Mouse (Mus musculus): Measurements from ENCODE around the gene Ago4. TPM values are rescaled to one million over a fixed set of nuclear protein-coding genes. Genes with fewer than 3 reads are reported as not detected.

The Ago4 gene
- 4.7 and 5.1 TPM in 2 replicates for polyA plus RNA-seq (2012; rRNA removed)

GRCm38 (mm10) chr4:126532827-126533728, at the start of gene Ago4:
Gene Ago4 (minus strand): TSS chr4:126533472.
- Histone ChIP-seq H3K36me3 (ENCODE audit: control insufficient read depth, insufficient read depth, low read length) (no peaks in the 10 kb centered on the region), H3K27ac (ENCODE audit: control insufficient read depth, insufficient read depth, low read depth, low read length) (peak within 1 kb of the TSS; percentile 85), H3K4me3 (ENCODE audit: control insufficient read depth, low read depth, low read length) (peak within 1 kb of the TSS; percentile 95), H3K4me1 (ENCODE audit: control insufficient read depth, insufficient read depth, low read length) (peaks cover 11% of the 10 kb centered on the region), H3K27me3 (ENCODE audit: control insufficient read depth, insufficient read depth, low read length) (no peaks in the 10 kb centered on the region)
- TF ChIP-seq POLR2A (IDR thresholded peaks at IDR 0.05; ENCODE audit: control insufficient read depth, low read depth, low read length) = no peak
- no peak for TF ChIP-seq CTCF (IDR thresholded peaks at IDR 0.05; ENCODE audit: control insufficient read depth, insufficient read depth, insufficient replicate concordance, low read depth, low read length)

- no peaks in the 10 kb centered on the region for H3K4me1 ChIP-seq (ENCODE audit: control insufficient read depth, insufficient read depth, low read length)
- no peaks in the 10 kb centered on the region for H3K27me3 ChIP-seq (ENCODE audit: control insufficient read depth, insufficient read depth, low read length)
- no peak overlapping the region for H3K4me3 ChIP-seq (ENCODE audit: control insufficient read depth, low read depth, low read length)
- H3K27ac ChIP-seq (ENCODE audit: control insufficient read depth, insufficient read depth, low read depth, low read length) = no peak overlapping the region
- H3K36me3 ChIP-seq (ENCODE audit: control insufficient read depth, insufficient read depth, low read length) = no peaks in the 10 kb centered on the region; the same call in 1 of the 2 replicates
- TF ChIP-seq POLR2A (IDR thresholded peaks at IDR 0.05; ENCODE audit: control insufficient read depth, low read depth, low read length) = no peak
- no peak for TF ChIP-seq CTCF (IDR thresholded peaks at IDR 0.05; ENCODE audit: control insufficient read depth, insufficient read depth, insufficient replicate concordance, low read depth, low read length)
Measured at GRCm38 (mm10) chr4:126579077-126579476, 45.8 kb upstream of the Ago4 start.

- Histone ChIP-seq H3K4me1 (ENCODE audit: control insufficient read depth, insufficient read depth, low read length) (no peaks in the 10 kb centered on the region), H3K36me3 (ENCODE audit: control insufficient read depth, insufficient read depth, low read length) (no peaks in the 10 kb centered on the region; the same call in 1 of the 2 replicates), H3K27ac (ENCODE audit: control insufficient read depth, insufficient read depth, low read depth, low read length) (no peak overlapping the region), H3K27me3 (ENCODE audit: control insufficient read depth, insufficient read depth, low read length) (no peaks in the 10 kb centered on the region), H3K4me3 (ENCODE audit: control insufficient read depth, low read depth, low read length) (no peak overlapping the region)
- TF ChIP-seq CTCF (IDR thresholded peaks at IDR 0.05; ENCODE audit: control insufficient read depth, insufficient read depth, insufficient replicate concordance, low read depth, low read length) = no peak
Measured at GRCm38 (mm10) chr4:126577920-126578319, 44.6 kb upstream of the Ago4 start.

- no peaks in the 10 kb centered on the region for H3K4me1 ChIP-seq (ENCODE audit: control insufficient read depth, insufficient read depth, low read length)
- TF ChIP-seq CTCF (IDR thresholded peaks at IDR 0.05; ENCODE audit: control insufficient read depth, insufficient read depth, insufficient replicate concordance, low read depth, low read length) (no peak), POLR2A (IDR thresholded peaks at IDR 0.05; ENCODE audit: control insufficient read depth, low read depth, low read length) (no peak)
- no peak overlapping the region for H3K27ac ChIP-seq (ENCODE audit: control insufficient read depth, insufficient read depth, low read depth, low read length)
- H3K27me3 ChIP-seq (ENCODE audit: control insufficient read depth, insufficient read depth, low read length) = no peaks in the 10 kb centered on the region
- no peak overlapping the region for H3K4me3 ChIP-seq (ENCODE audit: control insufficient read depth, low read depth, low read length)
- H3K36me3 ChIP-seq (ENCODE audit: control insufficient read depth, insufficient read depth, low read length) = peaks cover 2% of the 10 kb centered on the region
Measured at GRCm38 (mm10) chr4:126576281-126576680, 43.0 kb upstream of the Ago4 start.

GRCm38 (mm10) chr4:126569783-126570182, 36.5 kb upstream of the Ago4 start:
- H3K36me3 ChIP-seq (ENCODE audit: control insufficient read depth, insufficient read depth, low read length) = peaks cover 2% of the 10 kb centered on the region
- TF ChIP-seq CTCF (IDR thresholded peaks at IDR 0.05; ENCODE audit: control insufficient read depth, insufficient read depth, insufficient replicate concordance, low read depth, low read length) (no peak), POLR2A (IDR thresholded peaks at IDR 0.05; ENCODE audit: control insufficient read depth, low read depth, low read length) (no peak)
- H3K4me3 ChIP-seq (ENCODE audit: control insufficient read depth, low read depth, low read length) = no peak overlapping the region
- no peaks in the 10 kb centered on the region for H3K27me3 ChIP-seq (ENCODE audit: control insufficient read depth, insufficient read depth, low read length)
- H3K27ac ChIP-seq (ENCODE audit: control insufficient read depth, insufficient read depth, low read depth, low read length) = no peak overlapping the region
- H3K4me1 ChIP-seq (ENCODE audit: control insufficient read depth, insufficient read depth, low read length) = no peaks in the 10 kb centered on the region

- no peak overlapping the region for H3K4me3 ChIP-seq (ENCODE audit: control insufficient read depth, low read depth, low read length)
- TF ChIP-seq CTCF (IDR thresholded peaks at IDR 0.05; ENCODE audit: control insufficient read depth, insufficient read depth, insufficient replicate concordance, low read depth, low read length) (no peak), POLR2A (IDR thresholded peaks at IDR 0.05; ENCODE audit: control insufficient read depth, low read depth, low read length) (no peak)
- H3K27ac ChIP-seq (ENCODE audit: control insufficient read depth, insufficient read depth, low read depth, low read length) = no peak overlapping the region
- H3K4me1 ChIP-seq (ENCODE audit: control insufficient read depth, insufficient read depth, low read length) = no peaks in the 10 kb centered on the region
- no peaks in the 10 kb centered on the region for H3K27me3 ChIP-seq (ENCODE audit: control insufficient read depth, insufficient read depth, low read length)
- H3K36me3 ChIP-seq (ENCODE audit: control insufficient read depth, insufficient read depth, low read length) = peaks cover under 1% of the 10 kb centered on the region
Measured at GRCm38 (mm10) chr4:126567243-126567642, 34.0 kb upstream of the Ago4 start.

GRCm38 (mm10) chr4:126563798-126564197, 30.5 kb upstream of the Ago4 start:
- no peak overlapping the region for H3K27ac ChIP-seq (ENCODE audit: control insufficient read depth, insufficient read depth, low read depth, low read length)
- no peak overlapping the region for H3K4me3 ChIP-seq (ENCODE audit: control insufficient read depth, low read depth, low read length)
- no peaks in the 10 kb centered on the region for H3K27me3 ChIP-seq (ENCODE audit: control insufficient read depth, insufficient read depth, low read length)
- TF ChIP-seq CTCF (IDR thresholded peaks at IDR 0.05; ENCODE audit: control insufficient read depth, insufficient read depth, insufficient replicate concordance, low read depth, low read length) (no peak), POLR2A (IDR thresholded peaks at IDR 0.05; ENCODE audit: control insufficient read depth, low read depth, low read length) (no peak)
- H3K4me1 ChIP-seq (ENCODE audit: control insufficient read depth, insufficient read depth, low read length) = no peaks in the 10 kb centered on the region
- H3K36me3 ChIP-seq (ENCODE audit: control insufficient read depth, insufficient read depth, low read length) = no peaks in the 10 kb centered on the region; the same call in 1 of the 2 replicates

Data from testis, adult 2 months (tissue).